Mouse (Mus musculus): ENCODE results near the gene Por.

Gene Por

GRCm38 (mm10) chr5:135656046-135656445, 13.8 kb upstream of the Por start:
- no peak for DNase-seq (ENCODE audit: low read depth, low spot score)

DNA sequence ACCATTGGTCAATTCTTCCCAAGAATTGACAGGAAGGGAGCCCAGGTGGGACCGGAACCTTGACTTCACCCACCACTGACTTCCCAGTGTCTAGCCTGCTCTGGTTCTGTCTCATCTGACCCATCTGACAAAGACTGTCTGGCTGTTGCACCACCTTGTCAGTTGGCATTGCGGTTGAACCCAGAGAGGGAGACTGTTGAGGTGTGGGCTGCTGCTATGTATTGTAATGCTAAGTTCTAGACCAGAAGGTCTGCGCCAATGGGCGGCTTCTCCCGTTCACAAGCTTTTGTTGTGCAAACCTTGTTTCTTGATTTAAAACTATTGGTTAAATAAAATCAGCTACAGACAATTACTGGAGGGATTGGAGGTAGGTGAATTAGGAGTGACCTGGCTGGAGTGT, 12.7 kb upstream of the Por start:
- DNase-seq (ENCODE audit: low read depth, low spot score): no peak

- DNase-seq (ENCODE audit: low read depth, low spot score): no peak
Measured at GRCm38 (mm10) chr5:135657703-135658373, 12.0 kb upstream of the Por start.

GRCm38 (mm10) chr5:135659956-135660355, 9.9 kb upstream of the Por start:
- DNase-seq (ENCODE audit: low read depth, low spot score): no peak

GRCm38 (mm10) chr5:135660535-135660934, 9.3 kb upstream of the Por start:
- DNase-seq (ENCODE audit: low read depth, low spot score): no peak

- no peak for DNase-seq (ENCODE audit: low read depth, low spot score)
Measured at GRCm38 (mm10) chr5:135666890-135667289, 2.9 kb upstream of the Por start.

DNA sequence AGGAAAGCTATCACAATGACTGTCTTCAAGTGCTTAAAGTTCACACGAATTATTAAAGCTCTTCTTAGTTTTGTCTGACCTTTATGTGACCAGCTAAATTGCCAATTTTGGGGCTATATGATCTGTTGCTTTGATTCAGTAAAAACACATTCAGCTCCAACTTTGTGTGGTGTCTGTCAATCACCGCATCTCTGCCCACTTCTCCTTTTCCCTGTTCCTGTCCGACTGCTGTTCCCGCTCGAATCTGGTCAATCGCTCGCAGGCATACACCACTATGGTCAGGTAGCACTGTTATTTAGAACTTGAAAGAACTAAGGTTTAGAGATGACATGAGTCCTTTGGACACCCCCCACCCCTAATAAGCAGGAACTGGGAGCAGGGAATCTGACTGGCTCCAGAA, 1.8 kb upstream of the Por start:
- DNase-seq (ENCODE audit: low read depth, low spot score): no peak

DNA sequence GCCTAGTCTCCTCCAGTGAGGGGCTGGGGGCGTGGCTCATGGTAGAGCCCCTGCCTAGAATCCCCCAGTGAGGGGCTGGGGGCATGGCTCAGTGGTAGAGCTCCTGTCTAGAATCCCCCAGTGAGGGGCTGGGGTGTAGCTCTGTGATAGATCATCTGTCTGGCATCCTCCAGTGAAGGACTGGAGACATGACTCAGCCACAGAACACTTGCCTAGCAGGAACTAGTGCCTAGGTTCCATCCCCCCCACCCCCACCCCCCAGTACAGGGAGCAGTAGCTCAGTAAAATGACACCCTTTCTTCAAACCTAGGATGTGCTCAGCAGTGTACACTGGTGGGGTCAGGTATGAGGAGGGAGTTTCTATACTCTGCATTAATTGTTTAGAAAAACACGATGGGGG, 1.0 kb downstream of the Por start:
- DNase-seq (ENCODE audit: low read depth, low spot score): no peak

- no peak for DNase-seq (ENCODE audit: low read depth, low spot score)
Measured at GRCm38 (mm10) chr5:135672509-135672908, 2.7 kb downstream of the Por start.

- DNase-seq (ENCODE audit: low read depth, low spot score): no peak
Measured at GRCm38 (mm10) chr5:135672980-135673379, 3.1 kb downstream of the Por start.

- no peak for DNase-seq (ENCODE audit: low read depth, low spot score)
Measured at GRCm38 (mm10) chr5:135674349-135674775, 4.5 kb downstream of the Por start.

DNA sequence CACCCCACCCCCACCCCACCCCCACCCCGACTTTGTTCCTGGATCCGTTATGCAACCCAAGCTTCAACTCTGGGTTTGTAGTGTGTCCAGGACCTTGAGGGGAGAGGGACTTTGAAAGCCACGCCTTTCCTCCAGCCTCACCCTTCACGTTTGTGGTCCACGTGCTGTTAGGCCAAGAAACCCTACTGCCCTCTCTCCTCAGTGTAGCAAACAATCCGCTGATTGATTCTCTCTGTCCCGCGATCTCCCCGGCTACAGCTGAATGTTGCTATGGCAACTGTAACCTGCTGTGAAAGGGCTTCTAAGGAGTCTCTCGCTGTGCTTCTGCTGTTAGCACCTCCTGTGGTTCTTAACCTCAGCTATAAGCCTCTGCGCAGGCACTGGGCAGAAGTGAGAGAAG, 5.0 kb downstream of the Por start:
- DNase-seq (ENCODE audit: low read depth, low spot score): peak; percentile 33

DNA sequence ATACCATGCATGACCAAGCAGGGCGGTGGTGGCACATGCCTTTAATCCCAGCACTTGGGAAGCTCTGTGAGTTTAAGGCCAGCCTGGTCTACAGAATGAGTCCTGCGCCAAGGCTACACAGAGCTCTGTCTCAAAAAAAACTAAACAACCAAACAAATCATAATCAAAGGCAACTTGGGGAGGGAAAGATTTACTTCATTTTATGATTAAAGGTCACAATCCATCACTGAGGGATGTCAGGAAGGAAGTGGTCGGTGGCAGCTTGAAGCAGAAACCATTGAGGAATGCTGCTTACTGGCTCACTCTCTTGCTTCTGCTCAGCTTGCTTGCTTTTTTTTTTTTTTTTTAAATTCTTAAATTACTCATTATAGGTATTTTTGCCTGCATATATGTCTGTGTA, 6.9 kb downstream of the Por start:
- no peak for DNase-seq (ENCODE audit: low read depth, low spot score)

- DNase-seq (ENCODE audit: low read depth, low spot score): no peak
Measured at GRCm38 (mm10) chr5:135677251-135677650, 7.4 kb downstream of the Por start.

DNA sequence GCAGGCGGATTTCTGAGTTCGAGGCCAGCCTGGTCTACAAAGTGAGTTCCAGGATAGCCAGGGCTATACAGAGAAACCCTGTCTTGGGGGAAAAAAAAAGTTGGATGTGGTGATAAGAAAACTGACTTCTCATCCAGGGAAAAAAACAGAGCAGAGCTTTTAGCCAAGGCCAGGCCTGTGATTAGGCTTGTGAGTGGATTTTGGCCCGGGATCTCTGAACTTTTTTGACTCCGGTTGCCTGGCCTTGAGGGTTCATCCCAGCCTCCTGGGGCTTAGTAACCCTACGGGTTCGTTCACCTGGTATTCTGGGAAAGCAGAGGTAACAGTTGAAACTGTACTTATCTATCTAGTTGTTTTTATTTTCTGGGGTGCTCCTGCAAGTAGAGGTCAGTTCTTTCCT, 8.6 kb downstream of the Por start:
- DNase-seq (ENCODE audit: low read depth, low spot score): no peak

GRCm38 (mm10) chr5:135680967-135681545, 11.2 kb downstream of the Por start:
- DNase-seq (ENCODE audit: low read depth, low spot score): no peak

DNA sequence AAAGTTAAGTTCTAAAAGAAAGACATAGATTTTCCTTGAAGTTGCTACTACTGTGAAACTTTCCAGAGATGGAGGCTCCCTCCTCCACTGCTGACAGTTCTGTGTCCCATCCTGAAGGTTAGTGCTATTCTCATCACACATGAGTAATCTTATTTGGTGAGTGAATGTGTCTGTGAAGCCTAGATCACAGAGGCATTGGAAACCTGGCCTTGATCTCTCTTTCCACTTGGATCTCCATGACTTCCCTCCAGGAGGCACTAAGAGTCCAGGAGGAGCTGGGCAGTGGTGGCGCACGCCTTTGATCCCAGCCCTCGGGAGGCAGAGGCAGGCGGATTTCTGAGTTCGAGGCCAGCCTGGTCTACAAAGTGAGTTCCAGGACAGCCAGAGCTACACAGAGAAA, 12.2 kb downstream of the Por start:
- DNase-seq (ENCODE audit: low read depth, low spot score): no peak

DNA sequence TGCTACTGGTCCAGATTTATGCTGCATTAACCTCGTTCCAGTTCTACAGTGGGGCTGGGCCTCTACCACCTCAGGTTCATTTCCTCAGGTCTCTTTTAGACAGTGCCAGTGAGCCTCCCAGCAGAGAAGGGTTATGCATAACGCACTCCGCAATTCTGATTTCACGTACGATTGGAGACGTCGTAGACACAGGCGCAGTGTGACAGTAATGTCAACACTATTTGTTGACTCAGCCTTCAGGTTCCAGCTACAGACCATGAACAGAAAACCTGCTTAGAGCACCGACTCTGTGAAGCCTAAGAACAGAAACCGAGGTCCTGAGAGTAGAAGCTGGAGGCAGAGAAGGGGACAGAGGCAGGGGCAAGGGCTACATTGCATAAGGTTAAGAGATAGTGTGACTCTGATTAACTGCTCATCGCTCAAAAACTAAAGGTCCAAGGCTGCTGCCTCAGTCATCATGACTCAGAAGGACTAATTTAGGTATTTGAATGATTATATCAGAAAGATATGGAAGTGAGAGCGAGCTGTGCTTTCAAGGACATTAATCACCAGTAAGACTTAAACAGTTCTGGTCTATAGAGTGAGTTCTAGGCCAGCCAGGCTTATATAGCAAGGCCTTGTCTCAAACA, 13.2 kb downstream of the Por start:
- no peak for DNase-seq (ENCODE audit: low read depth, low spot score)

DNA sequence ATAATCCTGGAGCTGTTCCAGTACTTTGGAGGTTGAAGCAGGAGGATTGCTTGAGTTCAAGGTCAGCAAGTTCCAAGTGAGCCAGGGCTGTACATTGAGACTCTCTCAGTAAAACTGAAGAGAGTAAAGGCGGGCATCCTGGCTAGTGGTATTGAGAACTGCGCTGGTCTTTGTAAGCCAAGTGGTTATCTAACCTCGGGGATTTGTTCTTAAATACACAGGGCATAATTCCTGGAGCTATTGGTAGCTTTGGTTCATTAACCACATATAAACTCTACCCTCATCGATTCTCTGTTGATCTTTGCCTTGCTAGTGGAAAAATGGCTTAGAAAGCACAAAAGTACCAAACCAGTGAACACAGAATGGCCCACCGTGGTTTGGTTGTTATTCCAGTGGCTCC, 20.6 kb downstream of the Por start:
- no peak for DNase-seq (ENCODE audit: low read depth, low spot score)

- no peak for DNase-seq (ENCODE audit: low read depth, low spot score)
Measured at GRCm38 (mm10) chr5:135691266-135691665, 21.4 kb downstream of the Por start.

DNA sequence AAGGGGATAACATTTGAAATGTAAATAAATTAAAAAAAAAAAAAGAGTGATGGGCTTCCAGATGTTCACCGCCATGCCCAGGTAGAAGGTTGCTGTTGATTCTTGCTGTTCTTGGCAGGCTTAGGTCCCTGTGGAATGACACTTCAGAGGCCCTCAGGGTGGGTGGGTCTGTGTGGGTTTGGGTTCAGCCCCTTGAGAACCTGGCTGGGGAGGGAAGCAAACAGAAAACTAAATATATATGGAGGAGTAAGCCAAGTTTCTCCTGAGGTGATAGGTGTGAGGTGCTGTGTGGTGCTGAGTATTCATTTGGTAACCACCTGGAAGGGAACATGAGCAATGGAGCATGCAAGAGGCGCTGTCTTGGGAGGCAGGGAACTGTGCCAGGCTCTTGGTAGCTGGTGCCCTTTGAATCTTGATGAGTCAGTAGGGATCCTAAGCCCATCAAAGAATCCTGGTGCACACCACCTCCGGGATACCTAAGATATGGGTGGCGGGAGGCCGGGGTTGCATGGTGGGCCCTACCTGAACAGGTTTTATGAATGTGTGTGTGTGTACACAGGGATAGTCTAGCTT, 23.5 kb downstream of the Por start:
- no peak for DNase-seq (ENCODE audit: low read depth, low spot score)

- DNase-seq (ENCODE audit: low read depth, low spot score): no peak
Measured at GRCm38 (mm10) chr5:135695277-135695721, 25.5 kb downstream of the Por start.

GRCm38 (mm10) chr5:135697711-135698111, 27.9 kb downstream of the Por start:
- no peak for DNase-seq (ENCODE audit: low read depth, low spot score)
